Mouse (Mus musculus) cortical plate, adult 2 months (tissue): ENCODE measurements around the gene Rxra.

Experiments used
- CTCF ChIP-seq: fragments of 200-500 bp; IDR thresholded peaks from 2 replicates; pipeline ENCODE4 v1.5.1; 2011; ENCODE audit warnings: mild to moderate bottlenecking, control low read depth, low read length; ENCODE audit not compliant: insufficient read depth; ENCODE audit errors: extremely low read depth
- POLR2A ChIP-seq: fragments of 200-500 bp; IDR thresholded peaks from 2 replicates; pipeline ENCODE4 v1.6.1; 2011; ENCODE audit warnings: mild to moderate bottlenecking, low read length, control low read depth; ENCODE audit not compliant: insufficient read depth; ENCODE audit errors: extremely low read depth

- no peak for TF ChIP-seq CTCF
- no peak for TF ChIP-seq POLR2A
Observed at GRCm38 (mm10) chr2:27686335-27686734, 10.1 kb downstream of the Rxra start.
